Mouse (Mus musculus): ENCODE data around the gene Frg2f1. TPM values are rescaled to one million over a fixed set of nuclear protein-coding genes. Genes with fewer than 3 reads are reported as not detected.

Frg2f1 gene
- total RNA-seq (2023): 1 to 10 TPM in 1 of 2 experiments, under 1 TPM in 1; 0.79 to 2.3 TPM

DNA sequence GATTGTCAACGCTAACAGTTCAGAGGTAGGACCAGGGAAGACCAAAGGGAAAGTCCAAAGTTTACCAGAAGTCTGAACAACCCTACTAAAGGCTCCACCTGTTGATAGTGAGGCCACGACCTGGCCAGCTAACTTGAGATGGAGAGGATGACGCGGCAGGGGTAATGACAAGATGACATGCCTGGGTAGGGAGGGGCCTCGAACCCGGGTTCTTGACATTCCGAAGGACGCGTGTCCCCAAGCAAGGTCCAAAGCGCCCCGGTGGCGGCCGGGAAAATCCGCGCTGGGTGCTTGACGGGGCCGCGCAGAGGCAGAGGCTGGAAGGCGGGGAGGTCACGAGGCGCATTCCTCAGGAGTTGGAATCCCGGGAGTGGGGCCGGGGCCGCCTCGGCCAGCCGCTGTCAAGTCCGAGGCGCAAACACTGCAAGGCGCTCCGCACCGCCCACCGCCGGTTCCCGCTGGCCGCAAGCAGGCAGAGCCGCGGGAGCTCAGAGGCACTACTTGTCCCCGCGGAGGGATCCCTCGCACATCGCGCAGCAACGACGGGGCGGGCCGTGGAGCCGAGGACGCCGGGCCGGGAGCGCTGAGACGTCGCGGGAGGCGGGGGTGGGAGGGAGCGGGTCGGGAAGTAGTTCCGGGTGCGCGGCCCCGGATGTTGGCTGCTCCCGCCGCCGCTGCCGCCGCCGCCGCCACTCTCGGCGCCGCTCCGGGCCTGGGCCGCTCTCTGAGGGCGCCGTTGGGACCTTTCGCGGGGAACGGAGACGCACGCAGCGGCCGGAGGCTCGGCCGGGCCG, at the start of gene Frg2f1:
Gene Frg2f1 (minus strand): TSS at position 499 of the 794 bp plus-strand sequence.

DNA sequence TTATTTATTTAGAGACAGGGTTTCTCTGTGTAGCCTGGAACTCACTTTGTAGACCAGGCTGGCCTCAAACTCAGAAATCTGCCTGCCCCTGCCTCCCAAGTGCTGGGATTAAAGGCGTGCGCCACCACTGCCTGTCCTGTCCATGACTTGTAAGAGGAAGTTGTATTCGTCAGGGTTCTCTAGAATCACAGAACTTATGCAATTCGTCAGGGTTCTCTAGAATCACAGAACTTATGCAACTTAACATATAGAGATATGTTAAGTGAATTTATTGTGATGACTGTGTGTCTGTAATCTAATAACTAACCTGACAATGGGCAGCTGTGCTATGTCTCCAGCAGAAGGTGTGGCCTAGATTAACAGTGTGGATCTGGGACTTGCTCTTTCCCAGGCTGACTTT, 2.7 kb downstream of the Frg2f1 start, which contains the start of gene Foxj3:
Gene Foxj3 (plus strand): TSS at position 390 of the 400 bp plus-strand sequence.

DNA sequence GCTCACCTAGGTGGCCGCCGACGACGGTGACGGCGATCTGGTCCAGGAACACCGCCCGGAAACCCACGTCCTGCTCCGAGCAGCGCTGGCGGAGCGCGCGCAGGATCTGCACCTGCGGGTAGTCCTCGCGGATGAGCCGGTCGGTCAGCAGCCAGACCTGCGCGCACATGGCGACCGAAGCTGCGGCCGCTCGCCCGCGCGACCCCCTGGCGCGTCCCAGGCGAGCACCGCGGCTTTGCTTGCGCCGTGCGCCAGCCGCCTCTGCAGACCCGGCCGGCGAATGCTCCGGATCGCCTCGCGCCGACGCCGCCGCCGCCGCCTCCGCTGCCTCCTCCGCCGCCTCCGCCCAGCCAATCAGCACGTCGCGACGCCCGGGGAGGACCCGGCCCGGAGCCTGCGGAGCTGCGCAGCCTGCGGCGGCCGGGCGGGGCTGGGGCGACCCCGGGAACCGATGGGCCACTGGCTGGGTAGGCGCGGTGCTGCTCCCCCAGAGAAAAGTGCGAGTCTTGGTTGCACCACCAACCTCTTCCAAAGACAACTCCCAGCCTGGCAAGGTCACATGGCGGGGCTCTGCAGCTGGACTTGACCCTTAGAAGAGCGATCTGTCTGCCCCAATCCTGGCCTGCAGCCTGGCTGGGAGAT, 46.9 kb downstream of the Frg2f1 start, which contains the start of gene Rimkla:
Gene Rimkla (minus strand): TSS at position 338 of the 642 bp plus-strand sequence.

Other genes with a start within 250 kb of the Frg2f1 start
- 100 to 1,000 TPM; 321 to 325 TPM for gene Ybx1, start 244.9 kb downstream of the Frg2f1 start, total RNA-seq (2023)
- gene Ppih, start 219.0 kb downstream of the Frg2f1 start, total RNA-seq (2023): 10 to 100 TPM; 18.9 to 23.9 TPM
- not detected for gene Ccdc30, start 124.0 kb downstream of the Frg2f1 start, total RNA-seq (2023)
- 1 to 10 TPM; 1.7 to 1.8 TPM for gene Ppcs, start 117.1 kb downstream of the Frg2f1 start, total RNA-seq (2023)
- not detected for gene Zmynd12, start 116.7 kb downstream of the Frg2f1 start, total RNA-seq (2023)
- gene Rimkla, start 46.9 kb downstream of the Frg2f1 start, total RNA-seq (2023): not detected
- 10 to 100 TPM; 24.4 to 30.4 TPM for gene Foxj3, start 2.5 kb downstream of the Frg2f1 start, total RNA-seq (2023)
- gene Guca2a, start 98.2 kb upstream of the Frg2f1 start, total RNA-seq (2023): not detected
- not detected for gene Guca2b, start 119.4 kb upstream of the Frg2f1 start, total RNA-seq (2023)
- 1 to 10 TPM; 4.9 to 7.2 TPM for gene Hivep3, start 194.3 kb upstream of the Frg2f1 start, total RNA-seq (2023)